Mouse (Mus musculus) liver, postnatal 0 days (tissue): ENCODE measurements around the gene Poc1b. TPM values are rescaled to one million over a fixed set of nuclear protein-coding genes. Genes with fewer than 3 reads are reported as not detected.

Experiments
- ATAC-seq: fragments of 200-750 bp; cut with Nextera tagmentation; 2 replicates; pipeline ENCODE4 v1.8.0; 2017; ENCODE audit warnings: mild to moderate bottlenecking, moderate library complexity
- DNase-seq: peaks from one replicate; pipeline ENCODE4 v3.0.0-alpha.2; 2016
- H3K27ac ChIP-seq: fragments of 300-500 bp; sonication (generic); 2 replicates; pipeline ENCODE4 v1.5.1; 2014; ENCODE audit warnings: antibody characterized with exemption, moderate library complexity, mild to moderate bottlenecking, low read depth
- H3K27me3 ChIP-seq: fragments of 300-500 bp; sonication (generic); 2 replicates; pipeline ENCODE4 v1.6.1; 2014; ENCODE audit warnings: low read length, control low read depth, mixed read lengths; ENCODE audit not compliant: insufficient read depth
- H3K36me3 ChIP-seq: fragments of 300-500 bp; sonication (generic); replicated peaks from 2 replicates; pipeline ENCODE4 v1.6.1; 2014; ENCODE audit warnings: mild to moderate bottlenecking, control low read depth, low read length, moderate library complexity, mixed read lengths; ENCODE audit not compliant: insufficient read depth
- H3K4me1 ChIP-seq: fragments of 300-500 bp; sonication (generic); 2 replicates; pipeline ENCODE4 v1.6.1; 2014; ENCODE audit warnings: antibody characterized with exemption, mild to moderate bottlenecking, control low read depth; ENCODE audit not compliant: insufficient read depth
- H3K4me2 ChIP-seq: fragments of 300-500 bp; sonication (generic); 2 replicates; pipeline ENCODE4 v1.6.1; 2014; ENCODE audit warnings: low read depth, mild to moderate bottlenecking, low read length, moderate library complexity, mixed read lengths
- H3K4me3 ChIP-seq: fragments of 300-500 bp; sonication (generic); 2 replicates; pipeline ENCODE4 v1.5.1; 2014; ENCODE audit warnings: low read depth, low read length
- H3K9ac ChIP-seq: fragments of 300-500 bp; sonication (generic); replicated peaks from 2 replicates; pipeline ENCODE4 v1.6.1; 2014; ENCODE audit warnings: mild to moderate bottlenecking, moderate library complexity
- H3K9me3 ChIP-seq: fragments of 300-500 bp; sonication (generic); 2 replicates; pipeline ENCODE4 v1.6.1; 2016; ENCODE audit warnings: mild to moderate bottlenecking, control low read depth, low read length, mixed read lengths
- CTCF ChIP-seq: sonication (generic); IDR thresholded peaks from 2 replicates; pipeline ENCODE4 v1.5.1; 2016; ENCODE audit warnings: antibody characterized with exemption, low read depth
- EP300 ChIP-seq: IDR thresholded peaks from 2 replicates; pipeline ENCODE4 v1.6.1; 2016; ENCODE audit warnings: antibody characterized with exemption, low read depth, mild to moderate bottlenecking
- WGBS: fragments of 180-500 bp; shearing (Covaris S2); extraction: QIAGEN DNeasy Blood & Tissue Kit; methylation state at CpG from one replicate; pipeline ENCODE4 v1.1.7; 2014; ENCODE audit not compliant: insufficient replicate concordance; 5-methylcytosine and 5-hydroxymethylcytosine counted together
- polyA plus RNA-seq: library from polyadenylated mRNA; unstranded; fragments of >200 nt; fragmentation: Nextera tagmentation; extraction: Ambion mirVana; gene quantifications from 2 replicates; pipeline ENCODE4 v1.2.1, GENCODE M21; 2015

Poc1b gene
- polyA plus RNA-seq, 1 experiment from 2014 or later: 3.9 TPM

- H3K4me1 ChIP-seq: peaks cover 13% of the 10 kb centered on the region
These were observed 94.1 kb downstream of the Poc1b start for GRCm38 (mm10) chr10:99200944-99201343.

GRCm38 (mm10) chr10:99201786-99202185, 95.0 kb downstream of the Poc1b start:
- Histone ChIP-seq H3K9ac (no peak overlapping the region), H3K27ac (peak overlapping the region; percentile 84), H3K4me3 (no peak overlapping the region), H3K27me3 (no peaks in the 10 kb centered on the region), H3K4me1 (peaks cover 13% of the 10 kb centered on the region), H3K9me3 (no peaks in the 10 kb centered on the region), H3K4me2 (no peak overlapping the region), H3K36me3 (no peaks in the 10 kb centered on the region)
- no peak for TF ChIP-seq CTCF
- TF ChIP-seq EP300: no peak
- ATAC-seq (no peak), DNase-seq (no peak)
- 20% methylated on average over 1 of the region's 1 CpGs for WGBS

More at GRCm38 (mm10) chr10:99200944-99201343, 94.1 kb downstream of the Poc1b start:
- TF ChIP-seq EP300: no peak
- no peak for TF ChIP-seq CTCF
- Histone ChIP-seq H3K9me3 (no peaks in the 10 kb centered on the region), H3K4me3 (no peak overlapping the region), H3K27me3 (no peaks in the 10 kb centered on the region), H3K27ac (peak overlapping the region; percentile 19; the same call in 1 of the 2 replicates), H3K9ac (no peak overlapping the region), H3K4me2 (no peak overlapping the region), H3K36me3 (no peaks in the 10 kb centered on the region)
- no peak for ATAC-seq
- WGBS: 70% methylated on average over 5 of the region's 5 CpGs
- no peak for DNase-seq

DNA sequence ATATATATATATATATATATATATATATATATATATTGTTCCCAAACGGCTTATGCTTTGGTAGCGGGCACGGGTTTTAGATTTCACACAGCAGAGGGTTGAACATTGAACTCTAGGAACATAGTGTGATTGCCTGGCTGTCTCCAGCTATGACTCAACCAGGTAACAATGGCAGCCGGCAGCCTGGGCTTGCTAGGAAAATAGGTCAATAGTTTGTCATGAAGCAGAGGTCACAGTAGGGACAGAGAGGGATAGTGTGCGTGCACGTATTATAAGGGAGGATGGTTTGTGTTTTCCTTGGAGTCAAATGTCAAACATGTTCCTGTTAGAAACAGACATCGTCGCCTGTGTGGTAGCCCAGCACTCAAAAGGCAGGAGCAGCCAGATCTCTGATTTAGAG, 95.5 kb downstream of the Poc1b start:
- Histone ChIP-seq H3K4me1 (peaks cover 15% of the 10 kb centered on the region), H3K27ac (peak overlapping the region; percentile 84), H3K9me3 (no peaks in the 10 kb centered on the region), H3K9ac (no peak overlapping the region), H3K4me2 (no peak overlapping the region), H3K4me3 (no peak overlapping the region), H3K36me3 (no peaks in the 10 kb centered on the region), H3K27me3 (no peaks in the 10 kb centered on the region)
- 52% methylated on average over 8 of the region's 8 CpGs for WGBS
- peak; percentile 93 for ATAC-seq
- DNase-seq: peak; percentile 41
- no peak for TF ChIP-seq CTCF
- TF ChIP-seq EP300: 0 out of 2 replicates have a peak, but pooled peaks have one; percentile 26

DNA sequence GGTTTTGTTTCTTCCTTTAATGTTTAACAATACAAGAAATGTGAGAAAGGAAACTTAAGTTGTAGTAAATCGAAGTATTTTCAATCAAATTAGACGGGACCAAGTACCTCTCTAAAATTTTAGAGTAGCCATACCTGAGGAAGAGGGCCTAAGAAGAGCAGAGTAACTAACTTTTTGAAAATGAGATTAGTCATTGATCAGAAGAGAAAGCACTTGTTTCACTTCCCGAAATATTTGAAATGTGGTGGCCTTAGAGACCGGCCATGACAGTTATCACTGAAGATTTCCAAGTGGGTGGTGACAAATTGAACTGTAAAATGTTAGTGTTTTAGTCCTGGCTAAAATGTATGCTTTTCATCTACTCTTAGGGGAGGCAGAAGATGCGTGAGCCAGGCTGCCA, 96.3 kb downstream of the Poc1b start:
- TF ChIP-seq CTCF (no peak), EP300 (no peak)
- no peak overlapping the region for H3K9ac ChIP-seq
- H3K4me2 ChIP-seq: peak overlapping the region; percentile 72
- no peaks in the 10 kb centered on the region for H3K27me3 ChIP-seq
- WGBS: 47% methylated on average over 5 of the region's 5 CpGs
- no peaks in the 10 kb centered on the region for H3K36me3 ChIP-seq
- H3K4me1 ChIP-seq: peaks cover 13% of the 10 kb centered on the region
- ATAC-seq (no peak), DNase-seq (no peak)
- H3K4me3 ChIP-seq: no peak overlapping the region; the same call in 1 of the 2 replicates
- peak overlapping the region; percentile 84 for H3K27ac ChIP-seq
- no peaks in the 10 kb centered on the region for H3K9me3 ChIP-seq

DNA sequence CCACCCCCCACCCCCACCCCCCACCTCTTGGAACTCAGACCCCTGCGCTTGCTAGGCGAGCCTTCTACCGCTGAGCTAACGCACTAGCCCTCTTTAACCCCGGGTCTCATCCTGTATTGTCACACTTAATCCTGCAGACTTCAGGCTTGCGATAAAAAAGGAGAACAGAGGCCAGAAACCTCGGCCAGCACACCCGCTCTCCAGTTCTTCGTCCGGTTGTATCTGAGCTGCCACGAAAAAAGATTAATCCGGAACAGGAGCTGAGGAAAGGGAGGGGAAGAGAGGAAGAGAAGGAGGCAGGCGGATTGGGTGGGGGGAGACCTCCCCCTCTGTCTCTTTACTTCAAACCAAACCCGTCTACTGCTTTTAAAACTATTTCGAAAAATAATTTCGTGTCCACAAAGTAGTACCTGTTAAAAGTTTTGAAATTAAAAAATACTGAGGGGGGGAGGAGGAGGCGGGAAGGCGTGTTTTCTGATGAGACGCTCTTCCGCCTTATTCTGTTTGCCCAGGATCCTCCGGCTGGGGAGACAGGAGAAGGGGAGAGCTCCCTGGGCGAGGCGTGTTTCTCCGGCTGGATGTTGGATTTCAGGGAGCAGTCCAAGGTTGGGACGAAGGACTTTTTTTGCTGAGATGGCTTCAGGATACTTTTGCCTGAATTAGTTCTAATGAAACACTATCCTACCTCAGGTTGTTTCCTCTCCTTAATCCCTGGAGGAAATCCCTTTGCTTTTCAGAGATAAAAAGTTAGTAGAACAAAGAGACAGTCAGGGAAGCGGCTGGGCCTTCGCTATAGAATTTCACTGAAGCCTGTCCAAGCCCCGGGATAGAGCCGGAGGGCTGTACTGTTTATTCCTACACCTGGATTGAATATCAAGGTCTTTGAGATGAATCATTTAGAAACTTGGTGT, 97.0 kb downstream of the Poc1b start:
- no peak for TF ChIP-seq EP300
- TF ChIP-seq CTCF: no peak
- no peaks in the 10 kb centered on the region for H3K27me3 ChIP-seq
- peak overlapping the region; percentile 37 for H3K4me3 ChIP-seq
- ATAC-seq: peak; percentile 12; the same call in 1 of the 2 replicates
- peak overlapping the region; percentile 72 for H3K4me2 ChIP-seq
- peak overlapping the region; percentile 84 for H3K27ac ChIP-seq
- no peaks in the 10 kb centered on the region for H3K9me3 ChIP-seq
- DNase-seq: no peak
- H3K9ac ChIP-seq: peak overlapping the region; percentile 56
- 15% methylated on average over 29 of the region's 29 CpGs for WGBS
- H3K4me1 ChIP-seq: peaks cover 12% of the 10 kb centered on the region; the same call in 1 of the 2 replicates
- H3K36me3 ChIP-seq: no peaks in the 10 kb centered on the region

- TF ChIP-seq EP300: no peak
- TF ChIP-seq CTCF: no peak
- Histone ChIP-seq H3K36me3 (no peaks in the 10 kb centered on the region), H3K4me2 (peak overlapping the region; percentile 72), H3K27me3 (no peaks in the 10 kb centered on the region), H3K4me1 (peaks cover 12% of the 10 kb centered on the region; the same call in 1 of the 2 replicates), H3K27ac (peak overlapping the region; percentile 84), H3K4me3 (peak overlapping the region; percentile 37), H3K9ac (peak overlapping the region; percentile 56), H3K9me3 (no peaks in the 10 kb centered on the region)
- 2% methylated on average over 11 of the region's 11 CpGs for WGBS
- DNase-seq (peak; percentile 51), ATAC-seq (peak; percentile 50)
These were observed 97.7 kb downstream of the Poc1b start for GRCm38 (mm10) chr10:99204553-99204952.
